Mouse (Mus musculus): ENCODE results near the gene Csrnp2.
A peak's percentile ranks its signal among the peaks of the same experiment; 100 is the strongest.
"Not testable (repeated sequence)": the region's sequence is repeated elsewhere in the genome, so short reads cannot be mapped to it uniquely, and the experiment has no call there.

Gene Csrnp2

DNA sequence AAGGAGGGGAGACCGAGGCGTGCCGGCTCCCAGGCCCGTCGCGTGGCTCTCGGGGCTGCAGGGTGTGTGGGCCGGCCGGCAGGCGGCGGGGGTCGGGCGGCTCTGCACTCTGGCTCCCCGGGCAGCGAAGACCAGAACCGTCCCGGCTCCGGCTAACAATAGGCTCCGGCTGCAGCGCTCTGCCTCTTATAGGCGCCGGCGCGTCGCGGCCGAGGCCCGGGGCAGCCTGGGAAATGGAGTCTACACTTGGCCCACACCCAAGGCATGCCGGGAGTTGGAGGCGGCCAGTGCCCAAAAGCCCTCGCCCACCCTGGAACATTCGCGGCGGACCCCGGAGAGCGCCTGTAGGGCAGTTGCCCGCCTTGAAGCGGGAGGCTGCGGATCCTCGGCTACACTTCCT, at the start of gene Csrnp2:
Gene Csrnp2 (minus strand): TSS at position 387 of the 400 bp plus-strand sequence.
- DNase-seq (ENCODE audit: low spot score): peak; percentile 93

- not testable (repeated sequence) for DNase-seq (ENCODE audit: low spot score)
These were observed 48.4 kb upstream of the Csrnp2 start for GRCm38 (mm10) chr15:100543651-100544030.

DNA sequence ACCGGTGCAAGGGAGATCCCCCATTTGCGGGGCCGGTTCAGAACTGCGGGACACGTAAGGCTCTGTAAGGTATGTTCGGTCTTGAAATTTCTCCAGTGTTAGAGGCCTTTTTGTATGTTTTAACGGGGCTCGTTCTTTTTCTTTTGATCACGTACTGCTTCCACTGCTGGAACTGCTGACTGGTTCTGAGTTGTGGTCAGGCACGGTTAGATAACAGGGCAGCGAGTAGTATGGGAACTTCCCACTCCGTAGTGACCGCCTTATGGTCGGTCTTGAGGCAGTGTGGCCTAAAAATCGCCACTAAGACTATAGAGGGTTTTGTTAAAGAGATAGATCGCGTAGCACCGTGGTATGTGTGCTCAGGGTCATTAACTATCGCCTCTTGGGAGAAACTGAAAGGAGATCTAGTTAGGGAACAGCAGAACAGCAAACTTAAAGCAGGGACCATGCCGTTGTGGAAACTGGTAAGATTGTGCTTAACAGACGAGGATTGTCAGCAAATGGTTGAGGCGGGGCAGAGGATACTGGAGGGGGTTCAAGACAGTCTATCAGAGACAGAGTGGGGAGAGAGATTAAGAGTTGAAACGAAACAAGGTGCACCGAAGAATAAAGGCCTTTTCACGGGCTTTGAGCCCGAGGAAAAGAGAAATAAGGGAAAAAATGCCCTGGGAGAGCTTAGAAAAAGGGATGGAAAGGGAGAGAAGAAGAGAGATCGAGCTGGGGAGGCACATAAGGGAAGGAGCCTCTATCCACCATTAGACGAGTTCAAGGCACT, 47.8 kb upstream of the Csrnp2 start:
- DNase-seq (ENCODE audit: low spot score): not testable (repeated sequence)

- no peak for DNase-seq (ENCODE audit: low spot score)
These were observed 46.1 kb upstream of the Csrnp2 start for GRCm38 (mm10) chr15:100541426-100541825.

GRCm38 (mm10) chr15:100541001-100541400, 45.7 kb upstream of the Csrnp2 start:
- DNase-seq (ENCODE audit: low spot score): not testable (repeated sequence)

- no peak for DNase-seq (ENCODE audit: low spot score)
These were observed 44.1 kb upstream of the Csrnp2 start for GRCm38 (mm10) chr15:100539411-100539810.

DNA sequence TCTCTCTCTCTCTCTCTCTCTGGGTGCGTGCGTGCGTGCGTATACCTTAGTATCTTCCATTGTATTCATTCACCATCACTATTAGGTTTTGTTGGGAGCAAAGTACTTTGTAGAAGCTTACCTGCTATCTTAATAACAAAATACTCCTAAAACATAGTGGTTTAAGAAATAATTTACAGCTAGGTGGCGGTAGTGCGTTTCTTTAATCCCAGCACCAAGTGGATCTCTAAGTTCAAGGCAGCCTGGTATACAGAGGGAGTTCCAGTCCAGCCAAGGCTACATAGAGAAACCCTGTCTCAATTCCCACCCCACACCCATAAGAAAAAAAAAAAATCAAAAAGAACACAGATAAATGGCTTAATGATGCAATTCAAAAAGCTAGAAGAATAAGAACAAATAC, 42.6 kb upstream of the Csrnp2 start:
- no peak for DNase-seq (ENCODE audit: low spot score)

- DNase-seq (ENCODE audit: low spot score): no peak
These were observed 32.6 kb upstream of the Csrnp2 start for GRCm38 (mm10) chr15:100527900-100528299.

- no peak for DNase-seq (ENCODE audit: low spot score)
These were observed 30.1 kb upstream of the Csrnp2 start for GRCm38 (mm10) chr15:100525405-100525804.

- no peak for DNase-seq (ENCODE audit: low spot score)
These were observed 25.0 kb upstream of the Csrnp2 start for GRCm38 (mm10) chr15:100520306-100520705.

DNA sequence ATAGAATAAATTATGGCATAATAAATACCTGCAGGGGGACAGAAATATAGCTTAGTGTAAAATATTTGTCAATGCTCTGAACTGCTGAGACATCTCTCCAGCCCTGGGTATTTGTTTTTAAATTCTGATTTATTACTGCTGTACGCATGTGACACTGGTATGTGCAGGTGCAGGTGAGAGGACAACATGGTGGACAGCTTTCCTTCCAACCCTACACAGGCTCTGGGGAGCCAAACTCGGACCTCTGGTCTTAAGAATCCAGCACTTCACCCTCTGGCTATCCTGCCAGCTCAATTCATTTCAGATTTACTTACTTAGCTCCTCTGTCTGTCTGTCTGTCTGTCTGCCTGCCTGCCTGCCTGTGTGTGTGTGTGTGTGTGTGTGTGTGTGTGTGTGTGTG, 19.8 kb upstream of the Csrnp2 start:
- DNase-seq (ENCODE audit: low spot score): no peak

DNA sequence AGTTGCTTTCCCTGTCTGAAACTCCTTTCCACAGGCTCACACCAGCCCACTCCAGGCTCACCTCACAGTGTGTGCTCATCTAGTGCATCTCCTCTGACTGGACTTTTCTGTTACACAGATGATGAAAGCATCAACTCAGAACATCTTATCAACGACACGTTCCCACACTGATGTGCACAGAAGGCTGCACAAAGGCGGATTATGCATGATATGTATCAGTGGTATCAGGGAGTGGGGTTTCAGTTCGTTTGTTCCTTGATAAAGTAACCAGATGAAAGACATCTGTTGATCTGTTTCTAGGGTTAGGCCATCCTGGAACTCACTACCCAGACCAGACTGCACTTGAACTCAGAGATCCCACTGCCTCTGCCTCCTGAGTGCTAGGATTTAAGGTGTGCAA, 18.1 kb upstream of the Csrnp2 start:
- DNase-seq (ENCODE audit: low spot score): no peak

GRCm38 (mm10) chr15:100510072-100510471, 14.8 kb upstream of the Csrnp2 start:
- no peak for DNase-seq (ENCODE audit: low spot score)

- DNase-seq (ENCODE audit: low spot score): no peak
These were observed 13.3 kb upstream of the Csrnp2 start for GRCm38 (mm10) chr15:100508454-100509167.

- not testable (repeated sequence) for DNase-seq (ENCODE audit: low spot score)
These were observed 4.2 kb upstream of the Csrnp2 start for GRCm38 (mm10) chr15:100499506-100499905.

DNA sequence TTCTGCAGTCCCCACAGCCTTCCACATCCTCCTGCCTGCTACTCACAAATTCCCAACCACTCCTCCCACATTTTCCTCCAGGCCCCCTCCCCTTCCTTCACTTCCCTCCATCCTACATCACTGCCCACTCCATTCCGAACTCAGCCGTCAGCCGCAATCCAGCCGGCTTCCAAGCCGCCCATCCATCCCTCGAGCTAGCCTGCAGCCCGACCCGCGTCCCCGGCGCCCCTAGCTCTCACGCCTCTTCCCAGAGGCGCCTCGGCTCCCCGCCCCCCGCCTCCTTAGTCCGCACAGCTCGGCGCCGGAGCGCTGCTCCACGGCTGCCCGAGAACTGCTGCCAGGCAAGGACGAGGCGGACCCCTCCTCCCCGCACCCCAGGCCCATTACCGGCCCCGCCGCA, 641 bp downstream of the Csrnp2 start:
- no peak for DNase-seq (ENCODE audit: low spot score)

DNA sequence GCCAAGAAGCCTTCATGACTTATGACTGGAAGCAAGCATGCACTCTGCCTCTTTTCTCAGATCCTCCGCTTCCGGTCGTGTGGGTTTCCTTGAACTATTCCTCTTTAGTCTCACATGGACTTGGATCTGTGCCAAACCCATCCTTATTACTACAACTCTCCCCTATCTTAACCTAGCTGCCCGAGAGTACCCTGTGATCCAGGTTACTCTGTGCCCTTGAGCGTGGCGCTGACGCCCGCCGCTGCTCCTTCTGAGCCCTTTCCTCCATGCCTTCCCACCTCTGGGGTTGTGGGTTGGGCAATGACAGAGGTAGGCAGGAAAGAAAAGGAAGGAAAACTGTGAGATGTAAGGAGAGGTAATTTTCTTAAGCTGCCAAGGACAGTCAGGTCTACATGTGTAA, 3.3 kb downstream of the Csrnp2 start:
- DNase-seq (ENCODE audit: low spot score): no peak

- DNase-seq (ENCODE audit: low spot score): no peak
These were observed 6.0 kb downstream of the Csrnp2 start for GRCm38 (mm10) chr15:100489263-100489662.

- not testable (repeated sequence) for DNase-seq (ENCODE audit: low spot score)
These were observed 7.0 kb downstream of the Csrnp2 start for GRCm38 (mm10) chr15:100488297-100488696.

DNA sequence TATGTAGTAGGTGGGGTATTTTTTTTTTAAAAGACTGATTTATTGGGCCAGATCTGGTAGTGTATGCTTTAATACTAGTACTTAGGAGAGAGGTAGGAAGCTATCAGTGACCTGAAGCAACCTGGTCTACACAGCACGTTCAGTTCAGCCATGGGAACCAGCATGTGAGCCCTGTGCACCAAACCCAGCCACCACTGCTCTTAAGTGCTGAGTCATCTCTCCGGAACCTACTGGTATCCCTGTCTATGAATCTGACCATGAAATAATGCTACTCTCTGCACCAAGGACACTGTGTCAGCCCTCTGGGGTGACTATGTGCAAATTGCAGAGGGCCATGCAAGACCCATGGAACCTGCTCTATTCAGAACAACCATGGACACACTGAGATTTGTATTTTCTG, 8.2 kb downstream of the Csrnp2 start:
- no peak for DNase-seq (ENCODE audit: low spot score)

GRCm38 (mm10) chr15:100486450-100486849, 8.8 kb downstream of the Csrnp2 start:
- no peak for DNase-seq (ENCODE audit: low spot score)

DNA sequence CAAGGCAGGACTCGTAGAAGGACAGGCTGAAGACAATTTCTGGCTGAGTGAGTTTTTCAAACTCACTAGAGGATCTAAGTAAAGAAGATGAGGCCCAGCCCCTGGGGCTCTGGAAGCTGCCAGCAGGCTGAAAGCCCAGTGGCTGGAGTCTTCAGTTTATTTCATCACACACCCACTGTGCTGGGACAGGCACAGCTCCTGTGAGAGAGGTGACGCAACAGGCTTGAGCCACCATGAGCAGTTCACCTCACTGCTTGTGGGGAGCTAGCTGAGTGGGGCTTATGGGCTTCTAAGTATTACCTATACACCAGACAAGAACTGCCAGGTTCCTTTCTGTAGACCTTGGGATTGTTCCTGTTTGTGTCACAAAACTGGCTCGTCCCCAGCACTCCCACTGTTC, 9.7 kb downstream of the Csrnp2 start:
- DNase-seq (ENCODE audit: low spot score): no peak

GRCm38 (mm10) chr15:100478925-100479324, 16.4 kb downstream of the Csrnp2 start:
- no peak for DNase-seq (ENCODE audit: low spot score)

- DNase-seq (ENCODE audit: low spot score): no peak
These were observed 16.9 kb downstream of the Csrnp2 start for GRCm38 (mm10) chr15:100478351-100478750.

Data from testis, postnatal 14 days (tissue).